Mouse (Mus musculus) midbrain, embryonic 16.5 days (tissue): ENCODE measurements around the gene Mettl11b. TPM values are rescaled to one million over a fixed set of nuclear protein-coding genes. Genes with fewer than 3 reads are reported as not detected.
"Not testable (repeated sequence)": the region's sequence is repeated elsewhere in the genome, so short reads cannot be mapped to it uniquely, and the experiment has no call there.

Experiments used
- ATAC-seq: fragments of 200-750 bp; cut with Nextera tagmentation; 2 replicates; pipeline ENCODE4 v1.8.0; 2017; ENCODE audit warnings: moderate TSS enrichment
- H3K27ac ChIP-seq: fragments of 300-500 bp; sonication (generic); 2 replicates; pipeline ENCODE4 v1.5.1; 2014; ENCODE audit warnings: mild to moderate bottlenecking, low read length, mixed read lengths
- H3K27me3 ChIP-seq: fragments of 300-500 bp; sonication (generic); 2 replicates; pipeline ENCODE4 v1.6.1; 2014; ENCODE audit warnings: low read depth, low read length, mixed read lengths; ENCODE audit not compliant: control insufficient read depth, insufficient read depth
- H3K36me3 ChIP-seq: fragments of 300-500 bp; sonication (generic); 2 replicates; pipeline ENCODE4 v1.6.1; 2014; ENCODE audit warnings: mild to moderate bottlenecking, low read length, moderate library complexity, mixed read lengths; ENCODE audit not compliant: control insufficient read depth, insufficient read depth
- H3K4me1 ChIP-seq: fragments of 300-500 bp; sonication (generic); 2 replicates; pipeline ENCODE4 v1.6.1; 2014; ENCODE audit warnings: mild to moderate bottlenecking, low read length, mixed read lengths; ENCODE audit not compliant: control insufficient read depth, insufficient read depth
- H3K4me2 ChIP-seq: fragments of 300-500 bp; sonication (generic); 2 replicates; pipeline ENCODE4 v1.6.1; 2014; ENCODE audit warnings: mild to moderate bottlenecking, low read length, mixed read lengths
- H3K4me3 ChIP-seq: fragments of 300-500 bp; sonication (generic); 2 replicates; pipeline ENCODE4 v1.5.1; 2014; ENCODE audit warnings: low read depth, mild to moderate bottlenecking, low read length, moderate library complexity, mixed read lengths
- H3K9ac ChIP-seq: fragments of 300-500 bp; sonication (generic); 2 replicates; pipeline ENCODE4 v1.6.1; 2014; ENCODE audit warnings: low read depth, low read length, mixed read lengths
- H3K9me3 ChIP-seq: fragments of 300-500 bp; sonication (generic); replicated peaks from 2 replicates; pipeline ENCODE4 v1.6.1; 2014; ENCODE audit warnings: mild to moderate bottlenecking, low read length, mixed read lengths; ENCODE audit not compliant: control insufficient read depth, poor library complexity, severe bottlenecking
- WGBS: fragments of 180-500 bp; shearing (Covaris S2); extraction: QIAGEN DNeasy Blood & Tissue Kit; methylation state at CpG from one replicate; pipeline ENCODE4 v1.1.7; 2014; 5-methylcytosine and 5-hydroxymethylcytosine counted together
- polyA plus RNA-seq: library from polyadenylated mRNA; unstranded; fragments of >200 nt; fragmentation: Nextera tagmentation; extraction: Ambion mirVana; gene quantifications from 2 replicates; pipeline ENCODE4 v1.2.1, GENCODE M21; 2015

Gene Mettl11b
- 0.98 and 1.0 TPM in 2 replicates for polyA plus RNA-seq

- ATAC-seq: peak; percentile 94
- 19% methylated on average over 9 of the region's 9 CpGs for WGBS
These were observed at the start of gene Mettl11b for GRCm38 (mm10) chr1:163725106-163725759. TSS of gene Mettl11b (minus strand) at chr1:163725232.

GRCm38 (mm10) chr1:163757462-163758207, 32.6 kb upstream of the Mettl11b start:
- no peak overlapping the region for H3K27ac ChIP-seq
- no peaks in the 10 kb centered on the region for H3K4me1 ChIP-seq
- WGBS: 89% methylated on average over 10 of the region's 10 CpGs
- no peaks in the 10 kb centered on the region for H3K9me3 ChIP-seq
- no peak overlapping the region for H3K4me3 ChIP-seq
- H3K36me3 ChIP-seq: no peaks in the 10 kb centered on the region
- no peak overlapping the region for H3K4me2 ChIP-seq
- H3K27me3 ChIP-seq: no peaks in the 10 kb centered on the region
- H3K9ac ChIP-seq: no peak overlapping the region
- no peak for ATAC-seq

More at GRCm38 (mm10) chr1:163725106-163725759, at the start of gene Mettl11b:
- Histone ChIP-seq H3K9ac (0 out of 2 replicates have a peak within 1 kb of the TSS, but pooled peaks have one; percentile 12), H3K36me3 (no peaks in the 10 kb centered on the region), H3K4me2 (peak within 1 kb of the TSS; percentile 52), H3K4me3 (peak within 1 kb of the TSS; percentile 17), H3K4me1 (0 out of 2 replicates have a peak, but pooled peaks cover 3% of the 10 kb centered on the region), H3K27me3 (no peaks in the 10 kb centered on the region), H3K9me3 (no peaks in the 10 kb centered on the region), H3K27ac (peak within 1 kb of the TSS; percentile 17; the same call in 1 of the 2 replicates)

GRCm38 (mm10) chr1:163751360-163751992, 26.4 kb upstream of the Mettl11b start:
- 56% methylated on average over 4 of the region's 4 CpGs for WGBS
- Histone ChIP-seq H3K36me3 (no peaks in the 10 kb centered on the region), H3K4me1 (no peaks in the 10 kb centered on the region), H3K9me3 (no peaks in the 10 kb centered on the region), H3K27ac (no peak overlapping the region), H3K9ac (no peak overlapping the region), H3K27me3 (no peaks in the 10 kb centered on the region), H3K4me2 (no peak overlapping the region), H3K4me3 (no peak overlapping the region)
- no peak for ATAC-seq

GRCm38 (mm10) chr1:163737239-163737533, 12.2 kb upstream of the Mettl11b start:
- no peaks in the 10 kb centered on the region for H3K27me3 ChIP-seq
- no peaks in the 10 kb centered on the region for H3K4me1 ChIP-seq
- ATAC-seq: no peak
- H3K27ac ChIP-seq: no peak overlapping the region
- H3K9ac ChIP-seq: no peak overlapping the region
- H3K36me3 ChIP-seq: no peaks in the 10 kb centered on the region
- no peak overlapping the region for H3K4me3 ChIP-seq
- no peaks in the 10 kb centered on the region for H3K9me3 ChIP-seq
- H3K4me2 ChIP-seq: no peak overlapping the region
- 78% methylated on average over 1 of the region's 1 CpGs for WGBS

GRCm38 (mm10) chr1:163736441-163737238, 11.6 kb upstream of the Mettl11b start:
- Histone ChIP-seq H3K9ac (no peak overlapping the region), H3K9me3 (no peaks in the 10 kb centered on the region), H3K27ac (no peak overlapping the region), H3K36me3 (no peaks in the 10 kb centered on the region), H3K4me3 (no peak overlapping the region), H3K27me3 (no peaks in the 10 kb centered on the region), H3K4me1 (no peaks in the 10 kb centered on the region), H3K4me2 (no peak overlapping the region)
- no peak for ATAC-seq
- 74% methylated on average over 10 of the region's 10 CpGs for WGBS

GRCm38 (mm10) chr1:163731166-163731565, 6.1 kb upstream of the Mettl11b start:
- not testable (repeated sequence) for H3K9ac ChIP-seq, ATAC-seq, H3K27me3 ChIP-seq, H3K27ac ChIP-seq, H3K9me3 ChIP-seq, H3K4me1 ChIP-seq, H3K36me3 ChIP-seq, H3K4me3 ChIP-seq, H3K4me2 ChIP-seq
- 95% methylated on average over 10 of the region's 10 CpGs for WGBS

- 64% methylated on average over 1 of the region's 1 CpGs for WGBS
- no peaks in the 10 kb centered on the region for H3K27me3 ChIP-seq
- no peak overlapping the region for H3K4me3 ChIP-seq
- no peak for ATAC-seq
- no peak overlapping the region for H3K4me2 ChIP-seq
- no peaks in the 10 kb centered on the region for H3K9me3 ChIP-seq
- H3K36me3 ChIP-seq: no peaks in the 10 kb centered on the region
- 0 out of 2 replicates have a peak, but pooled peaks cover 3% of the 10 kb centered on the region for H3K4me1 ChIP-seq
- H3K27ac ChIP-seq: no peak overlapping the region
- H3K9ac ChIP-seq: no peak overlapping the region
These were observed 1.1 kb downstream of the Mettl11b start for GRCm38 (mm10) chr1:163723913-163724312.

DNA sequence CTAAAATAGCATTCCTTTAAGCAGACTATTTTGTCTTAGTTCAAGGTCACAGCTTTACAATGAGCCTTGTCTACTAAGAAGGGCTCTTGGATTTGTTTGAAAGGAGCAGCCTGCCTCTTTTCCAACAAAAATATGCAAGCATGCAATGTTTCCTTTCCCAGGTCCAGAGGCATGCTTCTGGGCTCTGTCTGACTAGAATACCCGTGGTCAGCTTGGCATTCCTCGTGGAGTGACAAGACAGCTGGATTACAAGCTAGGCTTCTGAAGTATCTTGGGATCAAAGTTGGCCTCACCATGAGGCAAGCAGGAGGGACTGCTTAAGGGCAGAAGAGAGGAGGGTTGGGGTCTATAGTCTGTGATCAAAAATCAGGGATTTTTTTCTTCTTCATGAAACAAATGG, 16.4 kb downstream of the Mettl11b start:
- 46% methylated on average over 2 of the region's 2 CpGs for WGBS

More for the DNA sequence above, 16.4 kb downstream of the Mettl11b start:
- Histone ChIP-seq H3K36me3 (no peaks in the 10 kb centered on the region), H3K9me3 (no peaks in the 10 kb centered on the region), H3K4me1 (0 out of 2 replicates have a peak, but pooled peaks cover 2% of the 10 kb centered on the region), H3K27ac (no peak overlapping the region), H3K9ac (no peak overlapping the region), H3K4me2 (no peak overlapping the region), H3K4me3 (no peak overlapping the region), H3K27me3 (no peaks in the 10 kb centered on the region)
- ATAC-seq: no peak
